Mouse (Mus musculus): Measurements from ENCODE around the gene Ccdc28a.

Gene Ccdc28a

GRCm38 (mm10) chr10:18193221-18193620 lies 41.6 kb downstream of the Ccdc28a start:
- no peak for DNase-seq

GRCm38 (mm10) chr10:18191706-18192105 lies 43.1 kb downstream of the Ccdc28a start:
- DNase-seq: no peak

GRCm38 (mm10) chr10:18189498-18189897 lies 45.3 kb downstream of the Ccdc28a start:
- no peak for DNase-seq

- no peak for DNase-seq
Observed at GRCm38 (mm10) chr10:18188564-18188963, 46.2 kb downstream of the Ccdc28a start.

- no peak for DNase-seq
Observed at GRCm38 (mm10) chr10:18182246-18182645, 52.6 kb downstream of the Ccdc28a start.

- DNase-seq: no peak
Observed at GRCm38 (mm10) chr10:18177304-18177703, 57.5 kb downstream of the Ccdc28a start.

GRCm38 (mm10) chr10:18176722-18177121 lies 58.1 kb downstream of the Ccdc28a start:
- no peak for DNase-seq

GRCm38 (mm10) chr10:18175087-18175486 lies 59.7 kb downstream of the Ccdc28a start:
- DNase-seq: no peak
